8 mouse cellular contexts compared by ENCODE assay signal in genomic region chr7:134669474-134670311, GRCm38 (mm10). TPM values are rescaled to one million over a fixed set of nuclear protein-coding genes. Genes with fewer than 3 reads are reported as not detected.
DNase-seq lines count a peak whose midpoint lies in the region; ATAC-seq and TF ChIP-seq lines count a peak whose summit lies in the region.

No protein-coding gene starts in this region.

- H3K4me2 ChIP-seq in forebrain, embryonic 13.5 days = peak overlapping the region; percentile 95
- H3K4me2 ChIP-seq in liver, embryonic 12.5 days = peak overlapping the region; percentile 59

- ATAC-seq in forebrain, embryonic 13.5 days = no peak
- ATAC-seq in liver, embryonic 12.5 days = no peak

- peaks cover 14% of the 10 kb centered on the region for H3K27me3 ChIP-seq in forebrain, embryonic 13.5 days
- peaks cover 40% of the 10 kb centered on the region for H3K27me3 ChIP-seq in liver, embryonic 12.5 days (replicated peaks)

- H3K27ac ChIP-seq in layer of hippocampus, adult 2 months = peak overlapping the region; percentile 85; the same call in 1 of the 2 replicates
- no peak overlapping the region for H3K27ac ChIP-seq in forebrain, embryonic 13.5 days
- H3K27ac ChIP-seq in liver, embryonic 12.5 days = no peak overlapping the region
- no peak overlapping the region for H3K27ac ChIP-seq in olfactory bulb, adult 2 months (ENCODE audit: insufficient read depth, low read depth, low read length)

- no peak for DNase-seq in layer of hippocampus, adult 2 months (ENCODE audit: low spot score in 2 of 2)
- no peak for DNase-seq in layer of hippocampus, postnatal 36 days
- no peak for DNase-seq in natural killer cell, adult 2 months (ENCODE audit: low spot score in 2 of 2)
- DNase-seq in frontal cortex, postnatal 36 days (ENCODE audit: low spot score in 2 of 2) = no peak
- no peak for DNase-seq in thymus, postnatal 0 days (ENCODE audit: low spot score)

- peaks cover 22% of the 10 kb centered on the region for H3K4me1 ChIP-seq in forebrain, embryonic 13.5 days
- 0 out of 2 replicates have a peak, but pooled peaks cover 12% of the 10 kb centered on the region for H3K4me1 ChIP-seq in liver, embryonic 12.5 days
- H3K4me1 ChIP-seq in olfactory bulb, adult 2 months (ENCODE audit: control insufficient read depth, insufficient read depth, low read length) = peaks cover 19% of the 10 kb centered on the region

- H3K4me3 ChIP-seq in layer of hippocampus, adult 2 months = peak overlapping the region; percentile 66; the same call in 1 of the 2 replicates
- peak overlapping the region; percentile 68 for H3K4me3 ChIP-seq in forebrain, embryonic 13.5 days
- H3K4me3 ChIP-seq in liver, embryonic 12.5 days = peak overlapping the region; percentile 60
- peak overlapping the region; percentile 62; the same call in 1 of the 2 replicates for H3K4me3 ChIP-seq in olfactory bulb, adult 2 months (ENCODE audit: insufficient read depth, low read depth, low read length)

- WGBS in forebrain, embryonic 13.5 days = 92% methylated on average over 14 of the region's 14 CpGs
- WGBS in liver, embryonic 12.5 days (ENCODE audit: insufficient replicate concordance) = 61% methylated on average over 14 of the region's 14 CpGs
- WGBS in olfactory bulb, adult 2 months = 91% methylated on average over 14 of the region's 14 CpGs

- H3K9ac ChIP-seq in forebrain, embryonic 13.5 days = peak overlapping the region; percentile 79
- no peak overlapping the region for H3K9ac ChIP-seq in liver, embryonic 12.5 days

- TF ChIP-seq POLR2A in olfactory bulb, adult 2 months (IDR thresholded peaks at IDR 0.05; ENCODE audit: insufficient read depth, low read depth, low read length) = no peak

- no peaks in the 10 kb centered on the region for H3K36me3 ChIP-seq in forebrain, embryonic 13.5 days (ENCODE audit: poor library complexity, severe bottlenecking)
- H3K36me3 ChIP-seq in liver, embryonic 12.5 days = no peaks in the 10 kb centered on the region

- TF ChIP-seq CTCF in layer of hippocampus, adult 2 months (conservative IDR thresholded peaks at IDR 0.05) = no peak
- TF ChIP-seq CTCF in olfactory bulb, adult 2 months (IDR thresholded peaks at IDR 0.05; ENCODE audit: insufficient read depth, low read depth, low read length) = no peak

- H3K9me3 ChIP-seq in forebrain, embryonic 13.5 days (replicated peaks) = no peaks in the 10 kb centered on the region
- no peaks in the 10 kb centered on the region for H3K9me3 ChIP-seq in liver, embryonic 12.5 days (replicated peaks)

RNA-seq across cellular contexts. Expression of gene Dock1, which starts 0.8 kb away (rescaled TPM):
- 10 to 100 TPM; 23.8 to 26.5 TPM for total RNA-seq in layer of hippocampus, adult 2 months (2021)
- total RNA-seq in layer of hippocampus, postnatal 36 days (2021) = 10 to 100 TPM; 24.4 to 26.3 TPM
- polyA plus RNA-seq in forebrain, embryonic 13.5 days (2015; fragmentation: Nextera tagmentation; extraction: Ambion mirVana) = 11.6 and 11.8 TPM in 2 replicates
- 6.4 and 8.0 TPM in 2 replicates for polyA plus RNA-seq in liver, embryonic 12.5 days (2016; fragmentation: Nextera tagmentation; extraction: Ambion mirVana)
- not detected in 2 replicates for polyA plus RNA-seq in olfactory bulb, adult 2 months (2012; ENCODE audit: insufficient read depth, insufficient read length, low replicate concordance, missing spikeins)
- polyA plus RNA-seq in thymus, postnatal 0 days (2015; fragmentation: Nextera tagmentation; extraction: Ambion mirVana) = 4.5 and 5.3 TPM in 2 replicates
